Mouse (Mus musculus): Measurements from ENCODE around the gene Nr1h4. TPM values are rescaled to one million over a fixed set of nuclear protein-coding genes. Genes with fewer than 3 reads are reported as not detected.
A peak's percentile ranks its signal among the peaks of the same experiment; 100 is the strongest.

Gene Nr1h4
- polyA plus RNA-seq, 1 experiment from 2014 or later, result not detected

- no peaks in the 10 kb centered on the region for H3K4me1 ChIP-seq (replicated peaks)
- WGBS, result 87% methylated on average over 11 of the region's 11 CpGs
These were observed 72.4 kb downstream of the Nr1h4 start for GRCm38 (mm10) chr10:89460972-89461371.

DNA sequence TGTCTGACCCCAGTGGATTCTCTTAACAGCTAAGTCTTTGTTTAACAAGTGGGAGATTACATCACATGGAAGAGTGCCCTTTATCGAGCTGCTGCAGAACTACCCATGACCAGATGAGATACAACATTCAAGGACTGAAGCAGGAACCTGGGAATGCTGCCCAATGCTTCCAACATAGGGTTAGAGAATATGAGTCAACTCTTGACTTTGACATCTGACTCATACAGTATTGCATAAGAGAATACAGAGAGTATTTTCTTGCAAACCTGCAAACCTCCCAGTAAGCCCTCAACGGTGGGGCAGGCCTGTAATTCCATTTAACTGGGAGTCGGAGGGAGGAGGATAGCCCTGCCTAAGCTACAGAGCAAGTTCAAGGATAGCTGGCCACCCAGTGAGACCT, 74.6 kb downstream of the Nr1h4 start:
- WGBS, result 89% methylated on average over 3 of the region's 3 CpGs
- Histone ChIP-seq H3K27me3 (ENCODE audit: insufficient read depth, poor library complexity, severe bottlenecking) (peaks cover 9% of the 10 kb centered on the region; the same call in 1 of the 2 replicates), H3K27ac (no peak overlapping the region), H3K36me3 (no peaks in the 10 kb centered on the region), H3K9me3 (no peaks in the 10 kb centered on the region), H3K4me3 (no peak overlapping the region), H3K4me1 (replicated peaks) (no peaks in the 10 kb centered on the region)
- no peak for DNase-seq (ENCODE audit: low spot score)

More at GRCm38 (mm10) chr10:89460972-89461371, 72.4 kb downstream of the Nr1h4 start:
- no peak overlapping the region for H3K4me3 ChIP-seq
- no peak for DNase-seq (ENCODE audit: low spot score)
- H3K36me3 ChIP-seq, result no peaks in the 10 kb centered on the region
- peaks cover 9% of the 10 kb centered on the region; the same call in 1 of the 2 replicates for H3K27me3 ChIP-seq (ENCODE audit: insufficient read depth, poor library complexity, severe bottlenecking)
- no peak overlapping the region for H3K27ac ChIP-seq
- no peaks in the 10 kb centered on the region for H3K9me3 ChIP-seq

GRCm38 (mm10) chr10:89453794-89454193, 79.6 kb downstream of the Nr1h4 start:
- Histone ChIP-seq H3K4me3 (no peak overlapping the region), H3K27ac (no peak overlapping the region), H3K36me3 (no peaks in the 10 kb centered on the region), H3K27me3 (ENCODE audit: insufficient read depth, poor library complexity, severe bottlenecking) (0 out of 2 replicates have a peak, but pooled peaks cover 3% of the 10 kb centered on the region), H3K9me3 (no peaks in the 10 kb centered on the region), H3K4me1 (replicated peaks) (no peaks in the 10 kb centered on the region)
- DNase-seq (ENCODE audit: low spot score), result no peak
- 92% methylated on average over 3 of the region's 3 CpGs for WGBS

- 77% methylated on average over 15 of the region's 15 CpGs for WGBS
- no peak for DNase-seq (ENCODE audit: low spot score)
- H3K27me3 ChIP-seq (ENCODE audit: insufficient read depth, poor library complexity, severe bottlenecking), result 0 out of 2 replicates have a peak, but pooled peaks cover 3% of the 10 kb centered on the region
- no peaks in the 10 kb centered on the region for H3K4me1 ChIP-seq (replicated peaks)
- H3K9me3 ChIP-seq, result no peaks in the 10 kb centered on the region
- H3K4me3 ChIP-seq, result no peak overlapping the region
- no peaks in the 10 kb centered on the region for H3K36me3 ChIP-seq
- H3K27ac ChIP-seq, result no peak overlapping the region
These were observed 80.2 kb downstream of the Nr1h4 start for GRCm38 (mm10) chr10:89453068-89453641.

GRCm38 (mm10) chr10:89450411-89450810, 83.0 kb downstream of the Nr1h4 start:
- H3K4me1 ChIP-seq (replicated peaks), result no peaks in the 10 kb centered on the region
- H3K9me3 ChIP-seq, result no peaks in the 10 kb centered on the region
- H3K27me3 ChIP-seq (ENCODE audit: insufficient read depth, poor library complexity, severe bottlenecking), result peaks cover 13% of the 10 kb centered on the region
- DNase-seq (ENCODE audit: low spot score), result no peak
- 87% methylated on average over 10 of the region's 10 CpGs for WGBS
- no peaks in the 10 kb centered on the region for H3K36me3 ChIP-seq
- no peak overlapping the region for H3K27ac ChIP-seq
- no peak overlapping the region for H3K4me3 ChIP-seq

DNA sequence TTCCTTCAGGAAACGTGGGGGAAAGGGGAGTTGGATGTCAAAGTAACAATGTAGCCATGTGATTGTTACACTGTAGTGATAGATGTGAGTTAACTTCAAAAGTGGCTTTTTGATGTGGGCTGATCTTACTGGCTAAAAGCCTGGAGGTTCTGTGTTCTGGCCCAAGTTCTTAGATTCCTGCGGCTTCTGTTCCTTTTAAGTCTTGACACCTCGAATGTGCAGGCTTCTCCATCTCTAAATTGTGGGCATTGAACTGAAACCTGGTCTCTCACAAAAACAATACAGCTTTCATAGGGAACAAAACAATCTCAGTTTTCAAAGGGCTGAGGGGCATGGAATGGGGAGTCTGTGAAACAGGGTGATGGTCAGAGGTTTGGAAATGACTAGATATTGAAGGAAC, 89.0 kb downstream of the Nr1h4 start:
- no peak for DNase-seq (ENCODE audit: low spot score)
- WGBS, result 35% methylated on average over 3 of the region's 3 CpGs
- Histone ChIP-seq H3K9me3 (peaks cover 3% of the 10 kb centered on the region; the same call in 1 of the 2 replicates), H3K4me1 (replicated peaks) (peaks cover 22% of the 10 kb centered on the region), H3K27ac (peak overlapping the region; percentile 93), H3K4me3 (peak overlapping the region; percentile 75), H3K36me3 (peaks cover 7% of the 10 kb centered on the region), H3K27me3 (ENCODE audit: insufficient read depth, poor library complexity, severe bottlenecking) (peaks cover 56% of the 10 kb centered on the region)

DNA sequence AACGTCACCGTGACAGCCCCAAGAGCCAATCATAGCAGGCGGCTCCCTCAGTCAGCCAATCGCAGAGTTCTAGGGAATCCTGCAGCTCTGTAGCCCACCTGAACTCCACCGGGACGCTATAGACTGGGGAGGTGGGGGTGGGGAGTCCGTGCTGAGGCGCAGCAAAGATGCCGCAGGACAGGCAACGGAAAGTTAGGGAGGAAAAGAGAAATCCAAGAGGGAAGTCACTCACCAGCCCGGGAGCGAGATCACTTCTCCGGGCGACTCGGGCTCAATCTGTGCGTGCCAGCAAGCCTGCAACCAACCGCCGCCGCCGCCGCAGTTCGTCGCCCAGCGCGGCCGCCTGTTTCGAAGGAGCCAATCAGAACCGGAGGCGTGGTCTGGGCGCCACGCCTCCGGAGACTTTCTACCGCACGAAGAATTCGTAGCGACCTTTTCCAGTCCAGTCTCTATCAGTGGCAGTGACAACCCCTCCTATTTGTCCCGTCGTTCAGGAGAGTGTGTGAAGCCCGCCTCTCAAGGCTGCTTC, 89.7 kb downstream of the Nr1h4 start, which contains the start of gene Gas2l3:
Gene Gas2l3, minus strand, starts transcription at position 345 of the 529 bp plus-strand sequence.
- Histone ChIP-seq H3K36me3 (peaks cover 7% of the 10 kb centered on the region), H3K27ac (peak within 1 kb of the TSS; percentile 93), H3K4me3 (peak within 1 kb of the TSS; percentile 75), H3K27me3 (ENCODE audit: insufficient read depth, poor library complexity, severe bottlenecking) (peaks cover 63% of the 10 kb centered on the region), H3K4me1 (replicated peaks) (peaks cover 24% of the 10 kb centered on the region), H3K9me3 (peaks cover 3% of the 10 kb centered on the region; the same call in 1 of the 2 replicates)
- under 1% methylated on average over 39 of the region's 39 CpGs for WGBS
- DNase-seq (ENCODE audit: low spot score), result peak; percentile 91

GRCm38 (mm10) chr10:89443115-89443622, 90.2 kb downstream of the Nr1h4 start:
- H3K4me3 ChIP-seq, result peak overlapping the region; percentile 75
- under 1% methylated on average over 17 of the region's 17 CpGs for WGBS
- peaks cover 7% of the 10 kb centered on the region for H3K36me3 ChIP-seq
- peak overlapping the region; percentile 93 for H3K27ac ChIP-seq
- no peak for DNase-seq (ENCODE audit: low spot score)
- peaks cover 24% of the 10 kb centered on the region for H3K4me1 ChIP-seq (replicated peaks)
- H3K27me3 ChIP-seq (ENCODE audit: insufficient read depth, poor library complexity, severe bottlenecking), result peaks cover 68% of the 10 kb centered on the region
- H3K9me3 ChIP-seq, result peaks cover 3% of the 10 kb centered on the region; the same call in 1 of the 2 replicates

DNA sequence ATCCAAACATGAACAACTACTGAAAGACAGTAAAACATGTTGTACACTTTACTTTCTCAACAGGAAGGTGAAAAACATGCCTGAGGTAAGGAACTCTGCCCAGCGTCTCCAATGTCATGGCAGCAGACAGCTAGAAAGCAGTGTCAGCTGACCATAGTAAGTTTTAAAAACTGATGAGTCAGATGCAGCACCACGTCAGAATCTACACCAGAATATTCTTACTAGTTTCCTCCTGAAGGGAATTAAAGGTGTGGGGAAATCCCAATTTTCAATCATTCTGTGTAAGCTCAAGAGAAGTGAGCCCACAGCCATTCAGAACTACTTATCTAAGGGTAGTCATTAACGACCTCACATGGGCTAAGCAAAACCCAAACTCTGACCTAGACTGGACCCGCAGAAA, 90.7 kb downstream of the Nr1h4 start:
- Histone ChIP-seq H3K27me3 (ENCODE audit: insufficient read depth, poor library complexity, severe bottlenecking) (peaks cover 74% of the 10 kb centered on the region), H3K36me3 (peaks cover 7% of the 10 kb centered on the region), H3K4me3 (peak overlapping the region; percentile 75), H3K9me3 (peaks cover 3% of the 10 kb centered on the region; the same call in 1 of the 2 replicates), H3K4me1 (replicated peaks) (peaks cover 29% of the 10 kb centered on the region), H3K27ac (peak overlapping the region; percentile 93; the same call in 1 of the 2 replicates)
- 34% methylated on average over 4 of the region's 4 CpGs for WGBS
- no peak for DNase-seq (ENCODE audit: low spot score)

DNA sequence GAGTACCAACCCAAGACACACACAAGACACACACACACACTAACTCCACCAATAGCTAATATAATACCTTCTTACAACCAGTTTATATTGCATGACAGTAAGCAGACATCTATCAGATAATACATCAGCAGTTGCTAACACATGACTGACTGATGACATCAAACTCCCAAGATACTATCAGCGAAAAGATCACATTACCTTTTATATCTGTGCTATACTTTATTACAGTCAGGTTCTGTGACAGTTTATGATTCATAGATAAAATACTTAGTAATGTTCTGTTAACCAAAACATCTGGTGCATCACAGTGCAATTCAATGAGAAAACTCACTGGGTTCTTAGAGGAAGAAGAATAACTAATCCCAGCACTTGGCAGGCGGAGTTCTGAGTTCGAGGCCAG, 91.4 kb downstream of the Nr1h4 start:
- H3K4me1 ChIP-seq (replicated peaks), result peaks cover 33% of the 10 kb centered on the region
- no peak overlapping the region for H3K4me3 ChIP-seq
- H3K27ac ChIP-seq, result no peak overlapping the region
- 96% methylated on average over 3 of the region's 3 CpGs for WGBS
- peaks cover 80% of the 10 kb centered on the region for H3K27me3 ChIP-seq (ENCODE audit: insufficient read depth, poor library complexity, severe bottlenecking)
- peaks cover 7% of the 10 kb centered on the region for H3K36me3 ChIP-seq
- DNase-seq (ENCODE audit: low spot score), result no peak
- H3K9me3 ChIP-seq, result peaks cover 3% of the 10 kb centered on the region; the same call in 1 of the 2 replicates

GRCm38 (mm10) chr10:89439380-89439779, 94.0 kb downstream of the Nr1h4 start:
- 83% methylated on average over 7 of the region's 7 CpGs for WGBS
- Histone ChIP-seq H3K36me3 (peaks cover 7% of the 10 kb centered on the region), H3K4me3 (no peak overlapping the region), H3K27me3 (ENCODE audit: insufficient read depth, poor library complexity, severe bottlenecking) (peaks cover 78% of the 10 kb centered on the region), H3K9me3 (peaks cover 3% of the 10 kb centered on the region; the same call in 1 of the 2 replicates), H3K27ac (no peak overlapping the region), H3K4me1 (replicated peaks) (peaks cover 46% of the 10 kb centered on the region)
- DNase-seq (ENCODE audit: low spot score), result no peak

DNA sequence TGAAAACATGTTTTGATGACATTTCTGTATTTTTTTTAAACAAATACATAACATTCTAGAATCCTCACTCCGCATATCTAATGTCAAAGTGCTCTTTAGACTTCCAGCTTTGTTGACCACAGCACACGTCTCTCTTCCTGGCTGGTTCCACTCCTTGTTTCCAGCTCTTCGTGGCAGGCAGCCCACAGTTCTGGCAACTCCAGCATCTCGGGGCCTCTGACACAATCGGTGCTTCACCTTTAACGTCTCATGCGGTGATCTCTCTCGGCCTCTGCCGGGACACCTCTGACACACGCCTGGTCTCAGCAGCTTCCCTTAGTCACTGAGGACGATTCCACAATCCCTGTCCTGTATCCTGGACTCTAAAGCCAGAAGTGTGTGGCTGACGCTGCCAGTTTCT, 95.4 kb downstream of the Nr1h4 start:
- H3K36me3 ChIP-seq, result peaks cover 11% of the 10 kb centered on the region
- DNase-seq (ENCODE audit: low spot score), result no peak
- H3K4me3 ChIP-seq, result no peak overlapping the region
- H3K27ac ChIP-seq, result no peak overlapping the region
- WGBS, result 82% methylated on average over 12 of the region's 12 CpGs
- H3K9me3 ChIP-seq, result peaks cover 3% of the 10 kb centered on the region; the same call in 1 of the 2 replicates
- H3K27me3 ChIP-seq (ENCODE audit: insufficient read depth, poor library complexity, severe bottlenecking), result peaks cover 87% of the 10 kb centered on the region
- peaks cover 46% of the 10 kb centered on the region for H3K4me1 ChIP-seq (replicated peaks)

GRCm38 (mm10) chr10:89437472-89437871, 95.9 kb downstream of the Nr1h4 start:
- Histone ChIP-seq H3K27ac (no peak overlapping the region), H3K36me3 (peaks cover 11% of the 10 kb centered on the region), H3K27me3 (ENCODE audit: insufficient read depth, poor library complexity, severe bottlenecking) (peaks cover 88% of the 10 kb centered on the region), H3K4me1 (replicated peaks) (peaks cover 41% of the 10 kb centered on the region), H3K9me3 (peaks cover 3% of the 10 kb centered on the region; the same call in 1 of the 2 replicates), H3K4me3 (no peak overlapping the region)
- WGBS, result 57% methylated on average over 9 of the region's 9 CpGs
- DNase-seq (ENCODE audit: low spot score), result no peak

Measured in hindbrain, embryonic 10.5 days (tissue).